Mouse (Mus musculus): ENCODE measurements around the gene Rtl1. TPM values are rescaled to one million over a fixed set of nuclear protein-coding genes. Genes with fewer than 3 reads are reported as not detected.

The Rtl1 gene
- polyA plus RNA-seq, 1 experiment from 2014 or later = 1.7 TPM

GRCm38 (mm10) chr12:109560111-109560695 is 39.9 kb downstream of the Rtl1 start:
- Histone ChIP-seq H3K4me3 (replicated peaks) (no peak overlapping the region), H3K27me3 (replicated peaks) (no peaks in the 10 kb centered on the region), H3K27ac (no peak overlapping the region), H3K9ac (no peak overlapping the region), H3K36me3 (peaks cover 10% of the 10 kb centered on the region; the same call in 1 of the 2 replicates), H3K9me3 (no peaks in the 10 kb centered on the region), H3K4me1 (no peaks in the 10 kb centered on the region), H3K4me2 (no peak overlapping the region)
- ATAC-seq (ENCODE audit: insufficient read depth, low FRiP score, low read depth) = no peak
- WGBS = 86% methylated on average over 10 of the region's 10 CpGs

- no peak overlapping the region for H3K27ac ChIP-seq
- ATAC-seq (ENCODE audit: insufficient read depth, low FRiP score, low read depth) = no peak
- H3K4me3 ChIP-seq (replicated peaks) = no peak overlapping the region
- H3K9ac ChIP-seq = no peak overlapping the region
- H3K9me3 ChIP-seq = no peaks in the 10 kb centered on the region
- H3K4me2 ChIP-seq = no peak overlapping the region
- peaks cover 10% of the 10 kb centered on the region; the same call in 1 of the 2 replicates for H3K36me3 ChIP-seq
- no peaks in the 10 kb centered on the region for H3K27me3 ChIP-seq (replicated peaks)
- WGBS = 81% methylated on average over 7 of the region's 7 CpGs
- no peaks in the 10 kb centered on the region for H3K4me1 ChIP-seq
These were observed 41.1 kb downstream of the Rtl1 start for GRCm38 (mm10) chr12:109558891-109559487.

DNA sequence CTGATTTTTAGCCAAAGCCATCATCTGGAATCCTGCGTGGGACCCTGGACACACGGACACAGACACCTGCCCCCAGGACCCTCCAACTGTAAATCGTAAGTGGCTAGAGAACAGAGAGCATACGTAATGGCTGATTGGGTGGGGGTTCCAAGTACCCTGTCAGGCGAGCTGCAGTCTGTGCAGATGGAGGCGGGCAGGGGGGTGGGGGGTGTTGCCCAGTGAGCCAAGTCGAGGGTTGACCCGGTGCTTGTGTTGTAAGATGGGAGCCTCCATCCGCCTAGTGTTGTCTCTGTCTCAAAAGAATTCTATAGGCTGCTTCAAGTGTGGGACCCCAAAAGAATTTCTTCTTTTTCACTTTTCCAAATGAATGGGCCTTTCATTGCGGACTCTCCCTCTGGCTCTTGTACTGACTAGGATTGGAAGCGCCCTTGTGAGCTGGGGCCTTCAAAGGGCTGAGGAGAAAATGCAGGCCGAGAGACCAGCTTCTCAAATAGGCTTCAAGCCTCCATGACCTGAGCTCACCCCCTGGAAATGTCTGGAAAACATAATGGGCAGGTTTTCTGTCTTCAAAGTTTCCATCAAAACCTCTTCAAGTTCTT is 41.8 kb downstream of the Rtl1 start:
- peaks cover 7% of the 10 kb centered on the region; the same call in 1 of the 2 replicates for H3K36me3 ChIP-seq
- 78% methylated on average over 12 of the region's 12 CpGs for WGBS

DNA sequence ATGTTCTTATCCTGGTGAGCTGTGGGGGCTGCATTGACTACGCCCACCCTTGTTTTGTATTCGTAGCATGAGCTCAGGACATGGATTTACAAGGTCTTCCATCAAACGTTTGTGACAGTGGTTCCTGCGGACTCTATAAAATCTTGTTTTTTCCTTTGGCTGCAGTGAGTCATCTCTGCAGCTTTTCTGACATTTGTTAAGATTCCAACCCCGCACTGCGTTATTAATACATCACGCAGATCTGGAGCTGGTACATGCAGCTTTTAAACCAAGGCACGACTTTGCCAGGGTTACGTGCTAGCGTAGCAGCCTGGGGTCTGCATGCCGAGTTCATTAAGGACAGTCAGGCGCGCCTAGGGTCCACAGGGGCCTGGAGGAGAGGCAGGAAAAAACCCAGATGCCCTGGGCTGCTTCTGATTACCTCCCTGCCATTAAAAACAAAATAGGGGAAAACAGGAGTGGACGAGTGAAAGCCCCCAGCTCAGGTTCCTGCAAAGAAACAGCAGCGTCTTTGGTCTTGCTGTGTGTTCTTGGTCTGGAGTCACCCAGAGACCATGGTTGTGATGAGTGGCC is 44.2 kb downstream of the Rtl1 start:
- Histone ChIP-seq H3K36me3 (peaks cover 7% of the 10 kb centered on the region; the same call in 1 of the 2 replicates), H3K4me2 (no peak overlapping the region), H3K4me1 (peaks cover 3% of the 10 kb centered on the region; the same call in 1 of the 2 replicates), H3K4me3 (replicated peaks) (no peak overlapping the region), H3K9ac (no peak overlapping the region), H3K27ac (no peak overlapping the region), H3K9me3 (no peaks in the 10 kb centered on the region), H3K27me3 (replicated peaks) (no peaks in the 10 kb centered on the region)
- WGBS = 65% methylated on average over 15 of the region's 15 CpGs
- no peak for ATAC-seq (ENCODE audit: insufficient read depth, low FRiP score, low read depth)

More for the DNA sequence above, 41.8 kb downstream of the Rtl1 start:
- H3K9ac ChIP-seq = no peak overlapping the region
- H3K27ac ChIP-seq = no peak overlapping the region
- H3K4me3 ChIP-seq (replicated peaks) = no peak overlapping the region
- ATAC-seq (ENCODE audit: insufficient read depth, low FRiP score, low read depth) = no peak
- no peaks in the 10 kb centered on the region for H3K4me1 ChIP-seq
- H3K27me3 ChIP-seq (replicated peaks) = no peaks in the 10 kb centered on the region
- H3K9me3 ChIP-seq = no peaks in the 10 kb centered on the region
- H3K4me2 ChIP-seq = no peak overlapping the region

DNA sequence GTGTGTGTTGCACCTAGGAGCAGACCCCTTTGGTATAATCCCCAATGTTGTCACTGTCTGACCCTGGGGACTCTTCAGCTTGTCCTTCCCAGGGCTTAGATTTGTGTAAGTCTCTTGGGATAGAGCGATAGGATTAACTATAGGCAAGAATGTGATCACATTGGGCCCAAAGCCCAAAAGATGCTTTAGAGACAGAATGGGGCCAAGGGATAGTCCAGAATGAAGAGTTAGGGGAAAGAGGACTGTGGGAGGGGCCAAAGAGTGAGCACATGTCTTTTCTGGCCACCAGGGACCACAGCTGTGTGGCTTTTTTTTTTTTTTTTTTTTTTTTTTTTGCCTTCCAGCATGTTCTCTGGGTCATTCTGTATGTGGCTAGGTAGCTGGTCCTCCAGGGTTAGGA is 46.6 kb downstream of the Rtl1 start:
- Histone ChIP-seq H3K27me3 (replicated peaks) (no peaks in the 10 kb centered on the region), H3K9me3 (no peaks in the 10 kb centered on the region), H3K4me1 (peaks cover 3% of the 10 kb centered on the region; the same call in 1 of the 2 replicates), H3K27ac (no peak overlapping the region), H3K4me3 (replicated peaks) (no peak overlapping the region), H3K4me2 (no peak overlapping the region), H3K9ac (no peak overlapping the region), H3K36me3 (peaks cover 8% of the 10 kb centered on the region; the same call in 1 of the 2 replicates)
- ATAC-seq (ENCODE audit: insufficient read depth, low FRiP score, low read depth) = no peak
- 59% methylated on average over 1 of the region's 1 CpGs for WGBS

DNA sequence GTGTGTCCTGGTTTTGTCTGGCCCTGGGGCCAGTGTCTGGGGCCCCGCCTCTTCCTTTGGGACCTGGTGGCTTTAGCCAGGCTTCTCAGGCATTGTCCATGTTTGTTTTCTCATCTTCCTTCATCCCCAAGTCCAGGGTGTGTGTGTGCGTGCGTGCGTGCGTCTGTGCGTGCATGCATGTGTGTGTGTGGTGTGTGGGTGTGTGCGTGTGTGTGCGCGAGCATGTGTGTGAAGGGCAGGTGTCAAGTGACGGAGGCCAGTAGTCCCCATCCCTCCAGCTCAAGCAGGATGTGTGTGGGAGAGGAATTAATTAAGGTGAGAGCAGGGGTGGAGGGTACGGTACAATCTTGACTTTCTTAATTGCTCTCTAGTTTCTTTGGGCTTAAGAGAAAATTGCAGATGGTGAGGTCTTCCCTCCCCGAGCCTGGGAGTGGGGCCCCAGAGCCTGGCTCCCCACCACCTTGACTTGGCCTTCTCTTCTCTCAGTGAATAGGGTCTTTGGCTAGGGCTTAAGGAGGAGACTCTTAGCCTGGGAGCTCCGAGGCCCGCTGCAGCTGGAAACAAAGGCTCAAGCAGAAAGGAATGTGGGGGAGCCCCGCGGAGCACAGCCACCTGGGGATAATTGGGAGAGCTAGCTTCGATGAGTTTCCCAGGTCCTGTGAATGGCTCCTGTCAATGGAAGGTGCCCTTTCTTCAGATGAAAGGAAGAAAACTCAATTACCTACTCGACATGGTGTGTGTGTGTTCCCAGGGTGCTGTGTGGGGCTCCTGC is 47.2 kb downstream of the Rtl1 start:
- 66% methylated on average over 18 of the region's 18 CpGs for WGBS
- Histone ChIP-seq H3K4me1 (peaks cover 3% of the 10 kb centered on the region; the same call in 1 of the 2 replicates), H3K4me3 (replicated peaks) (no peak overlapping the region), H3K27me3 (replicated peaks) (no peaks in the 10 kb centered on the region), H3K4me2 (no peak overlapping the region), H3K9ac (no peak overlapping the region), H3K27ac (no peak overlapping the region), H3K36me3 (peaks cover 8% of the 10 kb centered on the region; the same call in 1 of the 2 replicates), H3K9me3 (no peaks in the 10 kb centered on the region)
- no peak for ATAC-seq (ENCODE audit: insufficient read depth, low FRiP score, low read depth)

GRCm38 (mm10) chr12:109551771-109552170 is 48.4 kb downstream of the Rtl1 start:
- no peaks in the 10 kb centered on the region for H3K9me3 ChIP-seq
- no peak for ATAC-seq (ENCODE audit: insufficient read depth, low FRiP score, low read depth)

DNA sequence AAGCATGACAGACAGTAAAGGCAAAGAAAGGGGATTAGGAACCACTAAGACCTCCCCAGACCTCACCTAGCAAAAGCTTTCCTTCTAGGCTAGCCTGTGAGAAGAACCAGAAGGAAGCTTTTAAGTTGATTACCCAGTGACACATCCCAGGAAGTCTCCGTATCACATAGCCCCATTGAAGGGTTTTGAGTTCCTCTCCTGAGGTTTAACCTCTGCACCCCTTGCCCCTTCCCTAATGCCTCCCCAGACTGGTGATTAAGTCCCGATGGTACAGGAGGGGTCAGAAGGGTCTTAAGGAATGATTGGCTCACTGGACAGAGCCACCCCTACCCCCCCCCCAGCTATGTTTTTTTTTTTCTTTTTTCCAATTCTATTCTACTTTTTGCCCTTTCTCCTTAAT is 53.0 kb downstream of the Rtl1 start:
- no peaks in the 10 kb centered on the region for H3K27me3 ChIP-seq (replicated peaks)
- no peaks in the 10 kb centered on the region for H3K9me3 ChIP-seq
- H3K36me3 ChIP-seq = 0 out of 2 replicates have a peak, but pooled peaks cover 10% of the 10 kb centered on the region
- H3K4me3 ChIP-seq (replicated peaks) = no peak overlapping the region
- H3K27ac ChIP-seq = no peak overlapping the region
- H3K9ac ChIP-seq = no peak overlapping the region
- H3K4me2 ChIP-seq = no peak overlapping the region
- no peak for ATAC-seq (ENCODE audit: insufficient read depth, low FRiP score, low read depth)
- H3K4me1 ChIP-seq = no peaks in the 10 kb centered on the region
- 47% methylated on average over 2 of the region's 2 CpGs for WGBS

More at GRCm38 (mm10) chr12:109551771-109552170, 48.4 kb downstream of the Rtl1 start:
- Histone ChIP-seq H3K27ac (no peak overlapping the region), H3K4me2 (no peak overlapping the region), H3K4me3 (replicated peaks) (no peak overlapping the region), H3K36me3 (peaks cover 8% of the 10 kb centered on the region; the same call in 1 of the 2 replicates), H3K4me1 (peaks cover 3% of the 10 kb centered on the region; the same call in 1 of the 2 replicates), H3K9ac (no peak overlapping the region), H3K27me3 (replicated peaks) (no peaks in the 10 kb centered on the region)
- WGBS = 60% methylated on average over 2 of the region's 2 CpGs

DNA sequence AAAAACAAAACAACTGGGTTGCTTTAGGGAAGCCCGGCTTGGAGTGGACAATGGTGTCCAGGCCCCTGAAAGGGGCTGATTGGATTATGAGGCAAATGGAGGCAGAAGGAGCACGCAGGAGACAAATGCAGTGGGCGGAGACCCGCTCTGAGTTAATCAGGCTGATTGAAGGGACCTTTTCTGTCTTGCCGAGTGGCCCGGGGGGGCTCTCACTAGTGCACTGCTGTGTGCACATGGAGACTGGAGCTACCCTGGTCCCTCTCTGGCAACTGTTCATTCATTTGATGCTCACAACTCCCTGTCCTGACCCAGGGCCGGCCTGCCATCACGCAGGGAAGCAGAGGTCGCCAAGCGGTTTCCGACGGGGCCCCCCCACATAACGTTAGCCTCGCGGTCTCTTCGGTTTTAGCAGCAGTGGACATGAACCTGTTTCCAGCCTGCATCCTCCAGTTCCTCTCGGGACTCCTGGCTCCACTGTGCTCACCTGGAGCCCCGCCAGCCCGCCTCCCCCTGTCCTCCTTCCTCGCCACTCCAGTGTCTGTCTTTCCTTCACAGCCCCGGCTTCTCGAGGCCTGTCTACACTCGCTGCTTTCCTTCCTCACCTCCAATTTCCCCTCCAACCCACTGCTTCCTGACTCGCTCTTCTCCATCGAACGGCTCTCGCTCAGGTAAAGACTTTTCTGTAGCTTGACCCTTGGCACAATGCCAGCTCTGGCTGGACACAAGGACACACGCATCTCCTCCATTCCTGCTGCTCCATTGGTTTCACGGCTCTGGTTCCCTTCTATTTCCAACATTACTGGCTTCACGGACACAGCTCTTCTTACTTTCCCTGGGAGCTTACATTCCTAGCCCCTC is 54.0 kb downstream of the Rtl1 start:
- Histone ChIP-seq H3K4me1 (no peaks in the 10 kb centered on the region), H3K27me3 (replicated peaks) (no peaks in the 10 kb centered on the region), H3K36me3 (0 out of 2 replicates have a peak, but pooled peaks cover 10% of the 10 kb centered on the region), H3K9me3 (no peaks in the 10 kb centered on the region), H3K4me2 (no peak overlapping the region), H3K4me3 (replicated peaks) (no peak overlapping the region), H3K9ac (no peak overlapping the region), H3K27ac (no peak overlapping the region)
- ATAC-seq (ENCODE audit: insufficient read depth, low FRiP score, low read depth) = no peak
- 66% methylated on average over 30 of the region's 30 CpGs for WGBS

DNA sequence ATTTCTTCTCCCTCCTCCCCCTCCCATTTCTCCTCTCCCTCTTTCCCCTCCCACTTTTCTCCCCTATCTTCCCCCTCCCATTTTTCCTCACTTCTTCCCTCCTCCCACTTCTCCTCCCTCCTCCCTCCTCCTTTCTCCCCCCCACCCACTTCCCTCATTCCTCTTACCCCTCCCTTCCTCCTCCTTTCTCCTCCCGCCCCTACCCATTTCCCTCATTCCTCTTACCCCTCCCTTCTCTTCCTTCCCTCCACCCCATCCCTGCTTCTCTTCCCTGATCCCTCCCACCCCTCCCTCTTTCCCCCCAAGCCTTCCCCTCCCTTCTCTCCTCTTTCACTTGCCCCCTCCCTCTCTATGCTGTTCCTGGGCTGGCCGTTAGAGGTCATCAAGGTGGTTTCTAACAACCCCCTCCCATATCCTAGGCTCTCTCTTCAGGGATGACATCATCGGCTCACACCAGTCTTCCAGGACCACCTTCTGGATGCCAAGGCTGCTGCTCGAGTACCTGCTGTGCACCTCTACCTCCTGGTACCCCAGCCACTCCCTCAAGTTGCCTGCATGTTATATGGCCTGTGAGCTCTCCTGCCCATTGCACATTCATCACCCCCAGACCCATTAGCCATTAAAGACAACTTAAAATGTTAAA is 56.7 kb downstream of the Rtl1 start:
- no peaks in the 10 kb centered on the region for H3K27me3 ChIP-seq (replicated peaks)
- no peak overlapping the region for H3K4me2 ChIP-seq
- H3K4me3 ChIP-seq (replicated peaks) = no peak overlapping the region
- no peak overlapping the region for H3K9ac ChIP-seq
- 0 out of 2 replicates have a peak, but pooled peaks cover 4% of the 10 kb centered on the region for H3K36me3 ChIP-seq
- WGBS = 78% methylated on average over 4 of the region's 4 CpGs
- no peak overlapping the region for H3K27ac ChIP-seq
- 0 out of 2 replicates have a peak, but pooled peaks cover 6% of the 10 kb centered on the region for H3K9me3 ChIP-seq
- no peaks in the 10 kb centered on the region for H3K4me1 ChIP-seq
- ATAC-seq (ENCODE audit: insufficient read depth, low FRiP score, low read depth) = no peak
